In the genomic region with DNA sequence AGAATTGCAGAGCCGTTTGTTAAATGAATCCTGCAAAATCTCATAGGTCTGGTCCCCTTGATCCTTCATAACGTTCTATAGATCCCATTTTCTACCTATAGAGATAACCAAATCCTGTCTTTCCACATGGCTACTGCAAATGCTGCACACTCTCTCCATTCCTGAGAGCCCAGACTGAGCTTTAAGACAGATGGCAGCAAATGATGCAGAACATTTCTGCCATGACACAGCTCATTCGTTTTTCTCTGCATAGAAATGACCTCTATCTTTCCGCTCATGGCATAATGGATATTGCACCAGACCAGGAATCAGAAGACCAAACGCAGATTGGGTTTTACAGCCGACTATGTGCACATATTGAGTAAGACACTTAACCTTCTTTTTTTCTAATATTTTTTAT, we compare ENCODE assay signal across 22 mouse cellular contexts.
A peak's percentile ranks its signal among the peaks of the same experiment; 100 is the strongest.
DNase-seq lines count a peak whose midpoint lies in the region; ATAC-seq lines count a peak whose summit lies in the region.
"Had no signal": no experiment of that assay in that cellular context is flagged by ENCODE, and none has a peak within 500 bp of the region (broad histone marks: within the 10 kb centered on the region; RNA-seq: fewer than 3 reads in every experiment).

No protein-coding gene starts in this region.

- DNase-seq in cerebellum, adult 11 months, result no peak
- peak; percentile 14 for DNase-seq in left cerebral cortex, postnatal 4 days
- DNase-seq in left cerebral cortex, postnatal 36 days (ENCODE audit: low spot score in 2 of 2), result no peak
- peak; percentile 36 to 53 for DNase-seq in cerebellum, adult 18-20 months
- DNase-seq in cerebellum, postnatal 14 days, result peak; percentile 34 to 67
- no peak for DNase-seq in kidney, adult 8-10 months
- no peak for DNase-seq in frontal cortex, postnatal 14 days (ENCODE audit: low spot score in 2 of 2)
- DNase-seq: adrenal gland, adult 8-10 months; gastrocnemius, adult 2 months; gastrocnemius, postnatal 36 days; heart, postnatal 14 days; kidney, adult 18-20 months; kidney, postnatal 36 days; lung, adult 18-20 months; right cerebral cortex, adult 18-20 months; spleen, adult 18-20 months; thymus, adult 18-20 months; thymus, postnatal 25 days had no signal

- intact Hi-C loops in left cerebral cortex, postnatal 4 days (cut with DNase I), result no loop called here
- intact Hi-C loops in left cerebral cortex, postnatal 36 days (cut with DNase I), result no loop called here

- peak; percentile 88 for ATAC-seq in cerebellum, adult (ENCODE audit: insufficient number of reproducible peaks, low FRiP score, low TSS enrichment)
- ATAC-seq: forebrain, embryonic 15.5 days; liver, embryonic 12.5 days; lung, postnatal 0 days had no signal

Comparison
In these comparisons a context has a peak if more than half of its experiments do, and no peak if none do; other contexts are left out.
1. DNase-seq: peak in left cerebral cortex, postnatal 4 days (single experiment), cerebellum, adult 18-20 months (2 of 2) and cerebellum, postnatal 14 days (2 of 2); none in cerebellum, adult 11 months (single experiment), left cerebral cortex, postnatal 36 days (0 of 2), kidney, adult 8-10 months (0 of 2) and frontal cortex, postnatal 14 days (0 of 2).